Comparison of ENCODE assay signal across 18 mouse cellular contexts in the genomic region with DNA sequence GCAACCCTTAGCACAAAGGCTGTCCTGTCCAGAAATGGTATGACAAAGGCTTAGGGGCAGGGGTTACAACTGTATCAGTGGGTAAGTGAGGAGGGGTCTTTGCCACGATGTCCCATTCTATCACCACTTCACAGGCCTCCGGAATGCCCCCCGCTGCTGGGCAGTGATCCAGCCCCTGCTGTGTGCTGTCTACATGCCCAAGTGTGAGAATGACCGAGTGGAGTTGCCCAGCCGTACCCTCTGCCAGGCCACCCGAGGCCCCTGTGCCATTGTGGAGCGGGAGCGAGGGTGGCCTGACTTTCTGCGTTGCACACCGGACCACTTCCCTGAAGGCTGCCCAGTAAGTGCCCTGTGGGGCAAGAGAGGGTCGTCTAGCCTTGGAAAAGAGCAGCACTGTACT.
"Had no signal": no experiment of that assay in that cellular context is flagged by ENCODE, and none has a peak within 500 bp of the region (broad histone marks: within the 10 kb centered on the region; RNA-seq: fewer than 3 reads in every experiment).

No protein-coding gene starts in this region.

- H3K27me3 ChIP-seq: liver, embryonic 12.5 days; midbrain, embryonic 12.5 days; neural tube, embryonic 13.5 days; neural tube, embryonic 15.5 days had no signal

- H3K4me1 ChIP-seq: liver, embryonic 12.5 days; midbrain, embryonic 12.5 days had no signal

- H3K4me3 ChIP-seq: liver, embryonic 12.5 days; midbrain, embryonic 12.5 days; myocyte; neural tube, embryonic 13.5 days; neural tube, embryonic 15.5 days had no signal

- H3K9me3 ChIP-seq: neural tube, embryonic 15.5 days had no signal

- ATAC-seq: liver, embryonic 12.5 days had no signal

- H3K36me3 ChIP-seq: neural tube, embryonic 15.5 days had no signal

- H3K27ac ChIP-seq: liver, embryonic 12.5 days; liver, embryonic 14.5 days; midbrain, embryonic 12.5 days; neural tube, embryonic 13.5 days; neural tube, embryonic 15.5 days had no signal

- H3K9ac ChIP-seq: liver, embryonic 12.5 days; liver, embryonic 14.5 days; lung, embryonic 14.5 days; midbrain, embryonic 12.5 days; neural tube, embryonic 13.5 days; neural tube, embryonic 15.5 days had no signal

- DNase-seq: lung, adult 18-20 months; lung, embryonic 14.5 days; lung, postnatal 10 days; lung, postnatal 4 days; retina, postnatal 1 day; right cerebral cortex, adult 18-20 months; right cerebral cortex, postnatal 25 days; right cerebral cortex, postnatal 4 days; spleen, adult 18-20 months; thymus, adult 18-20 months; thymus, postnatal 14 days; thymus, postnatal 36 days had no signal

- H3K4me2 ChIP-seq: liver, embryonic 12.5 days; lung, embryonic 14.5 days; midbrain, embryonic 12.5 days; neural tube, embryonic 13.5 days; neural tube, embryonic 15.5 days had no signal
